Mouse (Mus musculus) natural killer cell, adult 2 months (primary cell): Measurements from ENCODE around the gene Olfr1129.
"Not testable (repeated sequence)": the region's sequence is repeated elsewhere in the genome, so short reads cannot be mapped to it uniquely, and the experiment has no call there.

ENCODE experiments used
- DNase-seq, 2 experiments: peaks; one replicate each; pipeline ENCODE4 v3.0.0; 2022; ENCODE audit warnings: low spot score in 2 of 2

The Olfr1129 gene

GRCm38 (mm10) chr2:87573602-87574001 lies at the start of gene Olfr1129:
Olfr1129 (plus strand) TSS chr2:87573902.
- DNase-seq, result not testable (repeated sequence)

GRCm38 (mm10) chr2:87525899-87526616 lies 47.6 kb upstream of the Olfr1129 start:
- DNase-seq, result not testable (repeated sequence)

- no peak for DNase-seq
These were observed 42.2 kb upstream of the Olfr1129 start, which contains the start of gene Olfr153 for GRCm38 (mm10) chr2:87531496-87531895. Olfr153 (plus strand) TSS chr2:87531796.

- DNase-seq, result no peak
These were observed 38.9 kb upstream of the Olfr1129 start for GRCm38 (mm10) chr2:87534826-87535225.

- DNase-seq, result no peak
These were observed 28.3 kb upstream of the Olfr1129 start, which contains the start of gene Olfr1128 for GRCm38 (mm10) chr2:87545442-87545841. Olfr1128 (minus strand) TSS chr2:87545542.

- DNase-seq, result not testable (repeated sequence)
These were observed 32.2 kb downstream of the Olfr1129 start, which contains the start of gene Olfr1130 for GRCm38 (mm10) chr2:87605912-87606311. Olfr1130 (plus strand) TSS chr2:87606212.

- no peak for DNase-seq
These were observed 53.1 kb downstream of the Olfr1129 start, which contains the start of gene Olfr1131 for GRCm38 (mm10) chr2:87626804-87627203. Olfr1131 (plus strand) TSS chr2:87627104.
